Mouse (Mus musculus): ENCODE measurements around the gene P2ry2. TPM values are rescaled to one million over a fixed set of nuclear protein-coding genes. Genes with fewer than 3 reads are reported as not detected.

P2ry2 gene
- total RNA-seq, 2 experiments from 2014 or later = 17.3 to 26.1 TPM

GRCm38 (mm10) chr7:100993166-100993565 is 19.5 kb downstream of the P2ry2 start:
- intact Hi-C loops (cut with DNase I) = no loop called here
- peak; percentile 84 for DNase-seq (ENCODE audit: low spot score)

DNA sequence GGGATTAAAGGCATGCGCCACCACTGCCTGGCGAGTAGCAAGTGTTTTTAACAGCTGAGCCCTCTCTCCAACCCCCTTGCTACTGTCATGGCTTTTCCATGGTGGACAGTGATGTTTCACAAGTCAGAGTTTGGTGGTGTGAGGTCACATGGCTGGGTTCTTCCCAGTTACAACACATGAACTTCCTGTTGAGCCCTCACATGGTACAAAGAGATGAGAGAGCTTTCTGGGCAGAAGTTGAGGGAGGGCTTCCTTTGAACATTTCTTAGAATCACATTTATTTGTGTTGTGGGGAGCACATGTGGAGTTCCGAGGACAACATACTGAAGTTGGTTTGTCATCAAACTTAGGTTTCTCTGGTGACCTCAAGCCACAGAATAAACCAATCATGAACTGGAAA is 20.7 kb downstream of the P2ry2 start:
- DNase-seq (ENCODE audit: low spot score) = no peak
- intact Hi-C loops (cut with DNase I) = loop anchor here (2.0 kb wide), 1 partner anchor 19 kb away; no protein-coding TSS in a partner anchor

GRCm38 (mm10) chr7:100990636-100991311 is 21.9 kb downstream of the P2ry2 start:
- DNase-seq (ENCODE audit: low spot score) = peak; percentile 76
- intact Hi-C loops (cut with DNase I) = loop anchor here (2.0 kb wide), 1 partner anchor 20 kb away; no protein-coding TSS in a partner anchor

- peak; percentile 79 for DNase-seq (ENCODE audit: low spot score)
- intact Hi-C loops (cut with DNase I) = loop anchor here (1.0 to 5.0 kb wide), 3 partner anchors 64 to 244 kb away; no protein-coding TSS in a partner anchor
Measured at GRCm38 (mm10) chr7:100988092-100988491, 24.6 kb downstream of the P2ry2 start.

DNA sequence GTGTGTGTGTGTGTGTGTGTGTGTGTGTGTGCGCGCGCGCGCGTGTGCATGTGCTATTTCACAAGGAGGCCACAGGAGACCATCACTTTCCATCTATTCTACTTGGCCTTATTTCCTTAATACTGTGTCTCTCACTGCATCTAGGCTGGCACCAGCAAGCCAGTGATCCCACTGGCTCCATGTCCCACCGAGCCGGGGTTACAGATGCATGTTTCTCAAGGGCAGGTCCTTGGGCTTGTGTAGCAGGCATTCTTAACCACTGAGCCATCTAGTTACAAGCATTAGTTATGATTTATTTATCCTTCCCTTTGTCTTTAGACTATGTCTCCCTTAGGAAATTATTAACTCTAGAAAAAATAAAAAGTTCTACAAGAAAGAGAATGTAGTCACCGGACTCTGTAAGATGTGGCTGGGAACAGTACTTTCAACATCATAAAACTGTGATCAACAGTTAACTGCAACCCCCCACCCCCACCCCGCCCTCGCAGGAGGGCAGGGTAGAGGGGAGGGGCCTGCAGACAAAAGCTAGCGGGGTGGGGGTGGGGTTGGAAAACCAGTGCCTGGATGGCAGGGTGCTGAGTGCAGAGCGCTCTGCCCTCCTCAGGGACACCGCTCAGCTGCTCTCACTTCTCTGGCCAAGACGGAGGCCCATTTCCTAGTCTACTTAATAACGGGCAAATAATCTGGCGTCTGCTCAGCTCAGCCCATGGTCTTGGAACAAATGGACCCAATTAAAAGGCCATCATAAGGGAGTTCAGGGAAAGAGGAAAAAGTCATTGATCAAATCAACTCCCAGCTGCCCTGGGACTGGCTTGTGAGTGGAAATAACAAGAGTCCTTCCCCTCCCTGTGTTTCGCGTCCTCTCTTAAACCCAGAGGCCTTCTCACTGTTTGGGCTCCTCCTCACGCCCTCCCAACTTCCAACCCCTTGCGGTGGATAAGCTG is 27.9 kb downstream of the P2ry2 start:
- intact Hi-C loops (cut with DNase I) = loop anchor here (5.0 kb wide), 2 partner anchors 123 to 248 kb away; no protein-coding TSS in a partner anchor
- DNase-seq (ENCODE audit: low spot score) = no peak

DNA sequence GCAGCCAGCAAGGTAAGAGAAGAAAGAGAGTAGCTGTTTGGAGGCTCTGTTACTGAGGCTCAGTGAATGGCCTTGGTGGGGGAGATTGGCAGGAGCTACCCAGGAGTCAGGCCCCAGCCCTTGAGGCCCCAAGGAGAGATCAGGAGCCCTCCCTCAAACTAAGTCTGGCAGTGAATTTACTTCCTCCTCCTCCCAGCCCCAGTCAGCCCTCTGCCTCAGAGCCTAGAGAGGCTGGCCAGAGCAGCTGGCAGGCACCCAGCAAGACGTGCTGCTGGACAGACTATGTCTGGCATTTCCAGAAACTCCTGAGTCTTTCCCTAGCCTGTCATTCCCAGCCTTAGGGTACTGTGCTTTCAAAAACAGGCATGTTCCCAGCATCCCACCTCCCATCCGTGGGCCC is 33.5 kb downstream of the P2ry2 start:
- peak; percentile 69 for DNase-seq (ENCODE audit: low spot score)
- intact Hi-C loops (cut with DNase I) = no loop called here

DNA sequence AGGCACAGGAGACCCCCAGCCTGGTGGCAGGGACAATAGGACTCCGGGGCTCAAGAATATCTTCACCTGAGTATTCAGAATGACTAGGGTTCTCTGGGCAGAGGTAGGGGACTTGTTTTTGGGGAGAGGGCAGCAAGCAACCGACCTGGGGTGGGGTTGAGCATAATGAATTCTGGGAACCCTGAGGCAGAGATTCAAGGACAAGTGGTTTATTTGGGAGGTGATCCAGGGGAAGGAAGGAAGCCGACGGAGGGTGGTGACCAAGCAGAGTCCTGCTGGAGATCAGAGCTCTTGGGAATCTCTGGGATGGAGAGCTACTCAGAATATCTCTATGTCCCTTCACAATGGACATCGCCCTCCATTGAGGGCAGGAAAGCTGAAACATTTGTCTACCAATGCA is 34.5 kb downstream of the P2ry2 start:
- intact Hi-C loops (cut with DNase I) = no loop called here
- DNase-seq (ENCODE audit: low spot score) = no peak

GRCm38 (mm10) chr7:100974135-100974903 is 38.3 kb downstream of the P2ry2 start, which contains the start of gene P2ry6:
Gene P2ry6, minus strand, starts transcription at chr7:100974649.
- DNase-seq (ENCODE audit: low spot score) = no peak
- intact Hi-C loops (cut with DNase I) = no loop called here

DNA sequence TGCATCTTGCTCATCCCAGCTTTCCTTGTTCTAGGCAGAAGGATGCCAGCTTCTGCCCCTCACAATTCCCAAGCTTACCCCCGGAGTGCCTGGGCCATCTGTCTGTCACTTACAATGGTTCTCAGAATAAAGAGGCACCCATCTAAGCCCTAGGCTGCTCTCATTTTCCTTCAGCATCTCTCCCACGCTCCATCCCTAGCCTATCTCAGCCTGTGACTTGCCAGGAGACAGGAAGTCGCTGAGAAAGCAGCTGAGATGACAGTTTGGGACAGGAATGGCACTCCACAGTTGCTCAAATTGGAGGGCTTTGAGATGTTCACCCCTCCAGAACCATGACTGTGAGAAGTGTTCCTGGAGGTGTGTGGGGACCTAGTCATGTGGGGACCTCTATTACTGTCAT is 39.8 kb downstream of the P2ry2 start:
- DNase-seq (ENCODE audit: low spot score) = no peak
- intact Hi-C loops (cut with DNase I) = no loop called here

DNA sequence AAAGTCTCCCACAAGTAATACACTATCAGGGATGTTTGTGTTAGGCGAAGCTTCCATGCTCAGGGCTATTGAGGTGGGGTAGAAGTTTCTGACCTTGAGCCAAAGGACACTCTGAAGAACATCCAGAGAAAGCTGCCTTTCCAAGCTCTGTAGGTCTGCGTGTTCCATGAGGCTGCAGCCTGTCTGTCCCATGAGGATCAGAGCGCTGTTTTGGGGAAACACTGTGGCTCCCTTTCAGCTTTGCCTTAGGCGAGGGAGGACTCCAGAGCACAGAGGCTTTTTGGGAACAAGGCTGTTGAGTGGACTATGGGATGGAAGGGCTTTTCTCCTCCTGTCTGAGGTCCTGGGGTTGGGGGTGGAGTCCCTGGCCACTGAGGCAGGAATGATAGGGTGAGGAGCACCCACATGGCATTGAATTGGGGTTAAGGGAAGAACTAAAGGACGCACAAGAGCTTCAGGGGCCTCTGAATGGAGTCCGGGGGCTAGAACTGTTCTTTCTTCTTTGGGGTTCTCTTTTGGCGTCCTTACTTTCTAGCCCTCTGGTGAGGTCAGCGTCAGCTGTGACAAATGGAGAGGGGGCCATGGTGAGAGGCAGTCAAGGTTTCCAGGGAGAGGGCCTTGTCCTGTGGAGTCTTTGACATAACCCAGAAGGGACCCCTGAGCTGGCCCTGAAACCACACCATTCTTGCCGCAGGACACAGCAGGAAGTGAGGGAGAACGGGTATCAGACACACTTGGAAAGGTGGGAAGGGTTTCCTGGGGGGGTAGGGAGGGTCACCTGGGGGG is 43.6 kb downstream of the P2ry2 start:
- DNase-seq (ENCODE audit: low spot score) = no peak
- intact Hi-C loops (cut with DNase I) = no loop called here

- intact Hi-C loops (cut with DNase I) = no loop called here
Measured at GRCm38 (mm10) chr7:100968376-100968775, 44.3 kb downstream of the P2ry2 start.

DNA sequence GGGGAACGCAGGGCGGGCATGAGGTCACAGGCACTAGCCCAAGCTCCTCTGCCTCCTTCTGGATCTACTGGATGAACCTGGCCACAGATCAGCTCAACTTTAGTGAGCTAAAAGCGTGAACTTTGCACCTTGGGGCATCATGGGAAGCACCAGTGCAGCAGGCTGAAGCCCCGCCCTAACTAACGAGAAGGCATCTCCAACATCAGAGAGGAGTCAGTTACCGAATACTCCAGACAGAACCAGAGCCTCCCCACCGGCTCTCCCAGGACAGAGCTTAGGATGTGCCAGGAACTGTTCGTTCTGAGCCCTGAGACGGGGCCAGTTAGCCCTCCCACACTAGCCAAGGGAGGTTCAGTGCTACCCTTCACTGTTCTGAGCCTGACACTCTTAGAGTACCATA is 44.8 kb downstream of the P2ry2 start:
- intact Hi-C loops (cut with DNase I) = no loop called here
- no peak for DNase-seq (ENCODE audit: low spot score)

More at GRCm38 (mm10) chr7:100968376-100968775, 44.3 kb downstream of the P2ry2 start:
- DNase-seq (ENCODE audit: low spot score) = no peak

- DNase-seq (ENCODE audit: low spot score) = no peak
- intact Hi-C loops (cut with DNase I) = no loop called here
Measured at GRCm38 (mm10) chr7:100966014-100966413, 46.7 kb downstream of the P2ry2 start.

GRCm38 (mm10) chr7:100965079-100965478 is 47.6 kb downstream of the P2ry2 start:
- no peak for DNase-seq (ENCODE audit: low spot score)
- intact Hi-C loops (cut with DNase I) = loop anchor here (1.0 to 2.0 kb wide), 2 partner anchors 22 to 58 kb away; no protein-coding TSS in a partner anchor

DNA sequence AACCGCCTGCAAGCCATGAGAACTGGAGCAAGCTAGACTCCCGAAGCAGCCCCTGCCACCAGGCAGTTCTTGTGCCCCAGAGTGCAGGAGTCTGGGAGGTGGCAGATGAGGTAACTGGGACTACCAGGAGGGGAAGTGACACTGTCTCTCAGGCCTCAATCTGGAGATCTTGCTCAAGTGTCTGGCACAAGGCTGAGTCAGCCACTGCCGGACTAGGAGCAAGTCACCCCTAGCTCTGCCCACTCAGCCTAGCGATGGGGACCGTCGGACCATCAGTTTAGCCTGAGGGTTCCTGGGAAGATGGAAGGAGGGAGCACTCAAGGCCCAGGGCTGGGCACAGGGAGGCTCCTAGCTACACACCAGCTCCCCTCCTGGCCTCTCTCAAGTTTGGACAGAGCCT is 48.4 kb downstream of the P2ry2 start:
- intact Hi-C loops (cut with DNase I) = loop anchor here (2.0 kb wide), 1 partner anchor 57 kb away; no protein-coding TSS in a partner anchor
- no peak for DNase-seq (ENCODE audit: low spot score)

DNA sequence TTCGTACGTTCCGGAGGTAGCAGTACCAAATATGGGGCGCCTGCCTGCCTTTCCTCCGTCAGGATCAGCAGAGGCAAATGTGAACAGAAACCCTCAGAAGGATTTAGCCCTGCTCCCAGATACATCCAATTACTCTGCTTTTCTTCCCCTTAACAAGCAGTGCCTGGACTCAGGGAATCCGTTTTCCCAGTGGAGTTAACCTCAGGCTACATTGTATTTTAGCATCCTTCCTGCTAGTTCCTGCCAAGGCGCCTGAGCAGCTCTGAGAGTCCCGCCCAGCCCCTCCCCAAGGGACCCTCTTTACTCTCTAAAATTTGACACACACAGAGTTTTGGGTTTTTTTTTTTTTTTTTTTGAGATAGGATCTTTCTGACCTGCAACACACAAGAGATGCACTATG is 49.3 kb downstream of the P2ry2 start:
- DNase-seq (ENCODE audit: low spot score) = no peak
- intact Hi-C loops (cut with DNase I) = no loop called here

- intact Hi-C loops (cut with DNase I) = no loop called here
- no peak for DNase-seq (ENCODE audit: low spot score)
Measured at GRCm38 (mm10) chr7:100961146-100961545, 51.5 kb downstream of the P2ry2 start.

- DNase-seq (ENCODE audit: low spot score) = no peak
- intact Hi-C loops (cut with DNase I) = no loop called here
Measured at GRCm38 (mm10) chr7:100960462-100960861, 52.2 kb downstream of the P2ry2 start.

DNA sequence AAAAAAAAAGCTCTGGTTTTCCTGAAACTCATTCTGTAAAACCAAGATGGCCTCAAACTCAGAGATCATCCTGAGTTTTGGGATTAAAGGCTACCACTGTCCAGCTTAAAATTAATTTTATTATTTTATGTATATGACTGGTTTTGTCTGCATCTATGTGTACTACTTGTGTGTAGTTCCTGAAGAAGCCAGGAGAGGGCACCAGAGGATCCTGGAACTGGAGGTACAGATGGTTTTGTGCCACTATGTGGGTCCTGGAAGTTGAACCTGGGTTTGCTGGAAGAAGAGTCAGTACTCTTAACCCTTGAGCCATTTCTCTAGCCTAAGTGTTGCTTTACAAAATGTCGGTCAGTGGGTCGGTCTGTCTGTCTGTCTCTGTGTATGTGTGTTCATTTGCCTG is 54.2 kb downstream of the P2ry2 start:
- intact Hi-C loops (cut with DNase I) = no loop called here
- no peak for DNase-seq (ENCODE audit: low spot score)

All from heart, postnatal 25 days (tissue).